Mouse (Mus musculus) embryonic fibroblast, embryonic 13.5 days (primary cell): Measurements from ENCODE around the gene Cdc27. TPM values are rescaled to one million over a fixed set of nuclear protein-coding genes. Genes with fewer than 3 reads are reported as not detected.
A peak's percentile ranks its signal among the peaks of the same experiment; 100 is the strongest.

Source experiments
- H3K27ac ChIP-seq: 2 replicates; pipeline ENCODE4 v1.5.1; 2012; ENCODE audit warnings: low read length, control low read depth, inconsistent platforms; ENCODE audit not compliant: insufficient read depth
- H3K4me1 ChIP-seq: 2 replicates; pipeline ENCODE4 v1.6.1; 2011; ENCODE audit warnings: low read length; ENCODE audit not compliant: control insufficient read depth, insufficient read depth
- H3K4me3 ChIP-seq: 2 replicates; pipeline ENCODE4 v1.5.1; 2011; ENCODE audit warnings: mild to moderate bottlenecking, control low read depth, low read length; ENCODE audit not compliant: insufficient read depth
- CTCF ChIP-seq: IDR thresholded peaks from 2 replicates; pipeline ENCODE4 v1.5.1; 2011; ENCODE audit warnings: mild to moderate bottlenecking, control low read depth, low read length, moderate library complexity, borderline replicate concordance; ENCODE audit not compliant: insufficient read depth
- POLR2A ChIP-seq: IDR thresholded peaks from 2 replicates; pipeline ENCODE4 v1.6.1; 2011; ENCODE audit warnings: low read depth, mild to moderate bottlenecking, control low read depth, low read length, moderate library complexity
- polyA plus RNA-seq: library from polyadenylated mRNA; stranded (reverse); fragments of >200 nt; gene quantifications from 2 replicates; pipeline ENCODE4 v1.2.4, GENCODE M21; 2011; ENCODE audit warnings: low read depth; ENCODE audit not compliant: missing spikeins, insufficient read length

Gene Cdc27
- polyA plus RNA-seq = 101 and 111 TPM in 2 replicates

DNA sequence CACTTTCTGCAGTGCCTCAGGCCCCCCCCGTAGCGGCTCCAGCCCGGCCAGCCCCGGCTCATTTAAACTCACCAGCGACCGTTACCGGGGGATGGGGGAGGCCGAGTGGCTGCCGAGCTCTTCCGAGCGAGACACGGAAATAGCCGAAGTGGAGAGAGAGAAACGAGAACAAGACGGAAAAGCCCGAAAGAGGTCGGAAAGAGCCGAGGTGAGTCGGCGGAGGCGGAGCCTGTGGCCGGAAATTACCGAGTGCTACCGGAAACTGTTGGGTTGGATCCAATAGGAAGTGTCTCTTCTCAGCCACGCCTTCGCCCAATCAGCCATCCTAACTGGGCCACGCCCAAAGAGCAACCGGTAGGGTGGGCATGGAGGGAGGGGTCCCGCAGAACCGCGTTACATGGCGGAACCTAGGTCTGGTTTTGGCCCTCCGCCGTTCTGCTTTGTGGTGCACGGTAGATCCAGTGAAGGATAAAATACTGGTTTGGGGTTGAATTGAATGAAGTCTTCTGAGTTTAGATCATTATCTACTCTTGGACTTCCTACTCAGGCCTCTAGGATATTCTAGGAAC is at the start of gene Cdc27, which contains the start of gene Myl4:
Gene Cdc27, minus strand, starts transcription at position 215 of the 569 bp plus-strand sequence.
Gene Myl4, plus strand, starts transcription at position 258 of the 569 bp plus-strand sequence.
- TF ChIP-seq POLR2A (peak; percentile 79), CTCF (no peak)
- H3K4me1 ChIP-seq = no peaks in the 10 kb centered on the region
- peak within 1 kb of the TSS; percentile 67 for H3K4me3 ChIP-seq
- H3K27ac ChIP-seq = peak within 1 kb of the TSS; percentile 58

DNA sequence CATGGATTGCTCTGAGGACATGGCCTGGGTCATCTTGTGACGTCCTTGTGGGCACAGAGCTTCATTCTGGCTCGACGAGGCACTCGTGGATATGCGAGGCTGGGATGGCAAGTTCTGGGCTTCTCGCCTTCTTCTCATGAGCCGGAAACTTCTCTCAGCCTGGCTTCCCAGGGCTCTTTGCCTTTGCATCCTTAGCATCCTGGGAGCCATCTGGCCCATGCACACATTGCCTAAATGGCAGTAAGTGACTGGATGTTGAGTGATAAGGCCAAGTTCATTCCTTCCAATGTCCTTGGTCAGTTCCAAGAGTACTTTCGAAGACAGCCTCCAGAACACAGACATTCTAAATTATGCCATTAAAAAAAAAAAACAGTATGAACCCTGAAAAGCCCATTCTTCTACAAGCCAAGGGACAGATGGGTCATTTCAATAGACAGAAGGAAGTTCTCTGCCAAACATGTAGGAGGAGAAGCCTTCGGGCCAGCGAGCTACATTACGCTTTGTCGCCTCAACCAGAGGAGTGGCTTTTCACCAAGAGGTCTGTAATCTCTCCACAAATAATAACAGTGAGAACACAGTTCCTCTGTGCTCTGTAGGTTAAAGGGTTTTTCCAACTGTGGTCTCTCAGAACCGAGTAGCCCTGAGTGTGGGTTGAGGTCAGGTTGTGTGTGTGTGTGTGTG is 49.0 kb upstream of the Cdc27 start:
- Histone ChIP-seq H3K27ac (no peak overlapping the region), H3K4me1 (peaks cover 10% of the 10 kb centered on the region), H3K4me3 (no peak overlapping the region)
- TF ChIP-seq POLR2A (no peak), CTCF (no peak)

DNA sequence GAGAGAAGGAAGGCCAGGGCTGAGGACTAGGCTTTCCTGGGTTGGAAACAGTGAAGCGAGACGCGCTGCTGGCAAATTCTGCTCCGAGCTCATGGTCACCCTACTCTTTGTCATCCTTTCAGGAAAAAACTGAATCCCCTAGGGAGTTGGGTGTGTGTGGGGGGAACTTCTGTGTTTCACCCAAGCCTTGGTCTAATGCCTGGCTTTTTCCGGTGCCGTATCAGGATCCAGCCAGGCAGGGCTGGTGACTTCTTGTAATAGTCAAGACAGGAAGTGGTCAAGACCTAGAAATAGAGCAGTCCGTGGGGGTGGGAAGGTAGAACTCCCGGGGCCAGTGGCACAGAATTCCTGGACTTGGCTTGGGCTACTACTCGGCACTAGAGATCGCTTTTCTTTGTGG is 45.9 kb upstream of the Cdc27 start:
- no peak overlapping the region for H3K27ac ChIP-seq
- peaks cover 6% of the 10 kb centered on the region for H3K4me1 ChIP-seq
- TF ChIP-seq POLR2A = no peak
- no peak for TF ChIP-seq CTCF
- H3K4me3 ChIP-seq = no peak overlapping the region

DNA sequence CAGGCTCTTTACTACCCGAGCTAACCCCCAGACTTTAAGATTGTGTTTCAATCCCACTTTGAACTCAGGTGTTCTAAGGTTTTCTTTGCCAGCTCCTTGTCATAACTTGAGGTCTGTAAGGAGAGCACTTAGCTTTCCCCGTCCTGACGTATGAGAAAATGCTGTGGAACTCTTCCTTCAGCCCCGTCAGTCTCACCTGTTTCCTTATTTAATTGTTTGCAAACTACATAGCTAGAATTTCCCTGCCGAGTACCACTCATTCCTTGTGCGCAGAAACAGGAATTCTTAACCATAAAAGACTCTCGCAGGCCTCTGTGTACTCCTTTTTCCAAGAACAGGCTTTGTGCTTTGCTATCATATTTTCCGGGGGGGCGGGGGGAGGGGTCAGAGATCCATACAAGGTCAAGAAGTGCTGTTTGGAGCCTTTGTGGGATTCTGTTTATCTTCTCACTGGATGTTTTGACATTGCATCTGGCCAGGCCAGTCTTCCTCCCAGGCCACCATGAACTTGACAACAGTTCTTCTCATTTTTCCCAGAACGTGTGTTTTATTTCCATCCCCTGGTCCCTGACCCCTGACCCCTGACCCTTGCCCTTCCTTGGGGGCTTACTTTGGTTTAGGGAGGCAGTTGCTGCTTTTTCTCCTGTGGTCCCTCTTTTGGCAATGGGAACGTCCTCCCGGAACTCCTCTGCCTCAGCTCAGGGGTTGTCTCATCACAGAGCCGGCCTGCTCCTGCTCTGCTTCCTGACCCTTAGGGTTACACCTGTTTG is 41.8 kb upstream of the Cdc27 start:
- TF ChIP-seq POLR2A (no peak), CTCF (no peak)
- H3K4me3 ChIP-seq = no peak overlapping the region
- H3K4me1 ChIP-seq = peaks cover 9% of the 10 kb centered on the region
- no peak overlapping the region for H3K27ac ChIP-seq

DNA sequence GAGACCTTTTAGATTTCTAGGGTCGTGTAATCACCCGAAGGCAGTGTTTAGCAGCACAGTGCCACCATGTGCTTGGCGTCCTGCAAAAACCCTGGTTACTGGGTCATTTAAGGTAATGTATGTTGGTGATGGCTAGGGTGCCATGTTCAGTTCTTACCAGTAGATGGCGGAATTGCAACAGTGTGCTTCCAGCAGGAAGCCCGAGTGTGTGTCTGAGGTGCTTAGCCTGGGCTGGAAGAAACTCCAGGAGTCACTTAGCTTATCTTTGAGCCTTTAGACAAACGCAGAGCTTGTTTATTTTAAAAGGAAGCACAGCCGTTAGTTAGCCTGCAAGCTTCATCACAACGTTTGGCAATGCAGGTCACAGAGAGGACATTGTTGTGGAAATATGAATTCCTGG is 39.7 kb upstream of the Cdc27 start:
- peaks cover 2% of the 10 kb centered on the region; the same call in 1 of the 2 replicates for H3K4me1 ChIP-seq
- no peak overlapping the region for H3K27ac ChIP-seq
- H3K4me3 ChIP-seq = no peak overlapping the region
- TF ChIP-seq POLR2A (no peak), CTCF (peak; percentile 80; the same call in 1 of the 2 replicates)

DNA sequence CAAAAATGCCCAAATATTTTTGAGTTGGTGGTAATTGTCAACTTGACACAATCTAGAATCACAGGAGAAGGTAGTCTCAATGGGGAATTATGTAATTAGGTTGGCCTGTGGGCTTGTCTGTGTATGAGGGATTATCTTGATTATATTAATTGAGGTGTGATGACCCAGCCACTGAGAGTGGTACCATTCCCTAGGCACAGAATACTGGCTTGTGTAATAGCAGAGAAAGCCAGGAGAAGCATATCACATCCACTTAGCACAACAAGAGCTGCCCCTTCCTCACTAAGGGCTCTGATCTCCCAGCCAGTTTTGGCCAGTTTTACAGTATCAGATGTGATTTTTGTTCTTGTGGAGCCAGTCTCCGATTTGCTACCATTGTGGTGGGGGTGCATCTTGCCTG is 39.1 kb upstream of the Cdc27 start:
- Histone ChIP-seq H3K4me3 (no peak overlapping the region), H3K4me1 (peaks cover 2% of the 10 kb centered on the region; the same call in 1 of the 2 replicates), H3K27ac (no peak overlapping the region)
- TF ChIP-seq CTCF (no peak), POLR2A (no peak)

DNA sequence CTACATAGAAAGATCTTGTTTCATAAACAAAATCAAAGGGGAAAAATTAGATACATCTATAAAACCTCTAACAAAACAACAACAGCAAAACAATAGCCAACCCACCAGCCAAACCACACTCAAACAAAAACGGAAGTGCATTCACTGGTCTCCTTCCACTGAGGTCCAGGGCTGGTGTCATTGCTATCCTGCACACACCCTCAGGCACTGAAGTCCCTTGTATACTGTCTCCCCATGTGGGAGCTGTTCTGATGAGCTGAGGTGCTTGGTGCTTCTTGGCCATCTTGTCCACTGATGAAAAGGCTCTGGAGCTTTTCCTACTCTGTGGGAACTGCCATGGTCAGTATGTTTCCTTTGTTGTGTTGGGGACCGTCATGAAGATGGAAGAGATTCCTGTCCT is 38.1 kb upstream of the Cdc27 start:
- TF ChIP-seq POLR2A = no peak
- no peak for TF ChIP-seq CTCF
- no peak overlapping the region for H3K27ac ChIP-seq
- H3K4me3 ChIP-seq = no peak overlapping the region
- peaks cover 2% of the 10 kb centered on the region; the same call in 1 of the 2 replicates for H3K4me1 ChIP-seq

DNA sequence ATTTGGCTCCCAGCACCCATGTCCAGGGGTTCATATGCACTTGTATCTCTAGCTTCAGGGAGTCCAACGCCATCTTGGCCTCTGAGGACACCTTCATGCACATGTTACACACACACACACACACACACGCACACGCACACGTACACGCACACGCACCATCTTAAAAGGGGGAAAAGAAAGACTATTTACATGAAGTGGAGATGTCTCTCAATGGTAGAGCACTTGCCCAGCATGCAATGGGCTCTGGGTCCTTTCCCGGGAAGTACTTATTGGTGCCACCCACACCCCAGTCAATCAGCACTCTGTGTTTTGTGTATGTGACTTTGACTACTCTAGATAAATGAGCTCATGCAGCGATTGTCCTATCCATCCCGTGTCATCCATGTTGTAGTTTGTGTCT is 37.5 kb upstream of the Cdc27 start:
- H3K4me1 ChIP-seq = peaks cover 2% of the 10 kb centered on the region; the same call in 1 of the 2 replicates
- no peak overlapping the region for H3K27ac ChIP-seq
- no peak overlapping the region for H3K4me3 ChIP-seq
- no peak for TF ChIP-seq POLR2A
- TF ChIP-seq CTCF = no peak

DNA sequence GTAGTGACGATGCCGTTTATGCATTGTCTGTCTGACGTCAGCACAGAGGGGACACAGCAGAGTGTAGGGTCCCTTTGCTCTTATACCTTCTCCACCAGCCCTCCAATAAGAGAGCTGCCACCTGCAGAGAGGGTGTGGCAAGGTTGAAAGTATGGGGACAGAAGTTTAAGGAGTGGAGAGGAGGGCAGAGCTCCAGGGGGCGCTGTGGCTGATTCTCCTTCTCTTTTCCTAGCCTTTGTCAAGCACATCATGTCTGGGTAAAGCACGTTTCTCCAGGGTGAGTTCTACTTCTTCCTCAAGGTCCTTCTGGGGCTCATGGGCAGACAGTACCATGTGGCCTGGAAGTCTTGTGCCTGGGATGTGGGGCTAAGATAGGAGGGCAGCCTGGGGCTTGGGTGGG is 35.1 kb upstream of the Cdc27 start:
- Histone ChIP-seq H3K4me3 (no peak overlapping the region), H3K27ac (no peak overlapping the region), H3K4me1 (peaks cover 5% of the 10 kb centered on the region; the same call in 1 of the 2 replicates)
- no peak for TF ChIP-seq POLR2A
- TF ChIP-seq CTCF = no peak

DNA sequence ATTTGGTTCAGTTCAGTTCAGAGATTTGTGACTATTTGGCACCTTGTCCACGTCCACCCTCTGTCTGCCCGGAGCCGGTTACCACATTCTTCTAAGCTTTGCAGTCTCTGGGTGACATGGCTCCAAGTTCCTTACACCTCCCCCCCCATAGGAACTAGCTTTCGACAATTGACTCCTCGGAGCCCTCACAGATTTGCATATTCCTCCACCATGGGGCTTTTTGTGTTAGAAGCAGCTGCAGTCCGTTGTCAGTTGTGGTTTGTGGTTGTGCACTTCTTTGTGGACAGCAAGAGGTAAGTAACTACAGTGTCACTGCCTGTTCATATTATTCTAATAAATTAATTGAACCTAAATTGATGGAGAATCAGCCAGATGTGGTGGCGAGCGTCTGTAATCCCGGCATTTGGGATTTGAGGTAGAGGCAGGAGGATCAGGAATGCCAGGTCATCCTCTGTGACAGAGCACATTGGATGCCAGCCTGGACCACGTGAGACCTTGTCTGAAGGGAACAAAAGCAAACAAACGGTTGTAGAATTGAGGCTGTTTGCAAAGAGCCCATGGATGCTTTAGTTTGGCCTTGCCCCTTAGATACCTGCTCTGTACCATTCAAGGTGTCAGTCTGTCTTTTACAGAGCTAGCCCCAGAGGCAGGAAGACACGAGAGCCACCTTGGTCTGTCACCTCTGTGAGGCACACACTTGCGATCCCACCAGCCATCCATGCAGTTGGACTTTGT is 32.4 kb upstream of the Cdc27 start:
- TF ChIP-seq POLR2A (no peak), CTCF (no peak)
- H3K27ac ChIP-seq = no peak overlapping the region
- H3K4me3 ChIP-seq = no peak overlapping the region
- H3K4me1 ChIP-seq = peaks cover 2% of the 10 kb centered on the region; the same call in 1 of the 2 replicates
